Mouse (Mus musculus) Muller cell, postnatal 12 days (primary cell): ENCODE measurements at regions not wholly inside any gene's neighbourhood (a gene's known extent, or its start where the extent isn't known, plus 50 kb on each side); places are given as distances from the start of the nearest gene placed in this dataset.
A peak's percentile ranks its signal among the peaks of the same experiment; 100 is the strongest.

Experiments used
- DNase-seq: peaks from one replicate; pipeline ENCODE4 v3.0.0-alpha.2; 2015; ENCODE audit errors: inconsistent ontology term

- DNase-seq: no peak
These were observed 281.4 kb downstream of the En1 start for GRCm38 (mm10) chr1:120883632-120884031.

- peak; percentile 60 for DNase-seq
These were observed 308.6 kb downstream of the En1 start for GRCm38 (mm10) chr1:120910801-120911200.

DNA sequence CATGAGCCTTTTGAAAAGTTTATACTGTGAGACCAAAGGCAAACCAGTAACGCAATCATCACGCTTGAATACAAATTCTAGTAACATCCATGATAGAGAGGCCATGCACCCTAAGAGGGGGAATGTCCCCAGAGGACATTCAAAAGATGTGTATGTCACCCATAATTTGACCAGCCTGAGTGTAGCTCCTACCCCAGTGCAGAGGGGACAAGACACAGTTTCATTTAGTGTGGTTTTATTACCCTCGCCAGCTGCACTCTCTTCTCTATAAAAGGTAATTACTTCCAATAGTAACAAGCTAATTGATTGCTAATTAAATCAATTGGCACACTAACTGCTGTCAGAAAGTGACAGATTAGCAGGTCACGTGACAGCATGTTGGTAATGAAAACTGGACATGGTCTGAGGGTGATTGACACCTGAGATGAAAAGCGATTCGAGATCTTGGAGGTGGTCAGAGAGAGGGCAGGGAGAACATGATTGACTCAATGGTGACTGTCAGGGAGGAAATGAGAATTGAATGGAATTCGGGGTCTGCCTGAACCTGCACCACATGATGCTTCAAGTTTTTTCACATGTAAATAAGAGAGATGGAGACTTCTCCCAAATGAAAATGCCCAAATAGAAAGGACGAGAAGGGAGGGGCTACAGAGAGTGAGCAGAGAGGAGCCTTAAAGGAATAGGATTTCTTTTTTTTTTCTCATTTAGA lies 309.9 kb downstream of the En1 start:
- DNase-seq: no peak

GRCm38 (mm10) chr1:120921540-120921939 lies 319.3 kb downstream of the En1 start:
- DNase-seq: no peak

DNA sequence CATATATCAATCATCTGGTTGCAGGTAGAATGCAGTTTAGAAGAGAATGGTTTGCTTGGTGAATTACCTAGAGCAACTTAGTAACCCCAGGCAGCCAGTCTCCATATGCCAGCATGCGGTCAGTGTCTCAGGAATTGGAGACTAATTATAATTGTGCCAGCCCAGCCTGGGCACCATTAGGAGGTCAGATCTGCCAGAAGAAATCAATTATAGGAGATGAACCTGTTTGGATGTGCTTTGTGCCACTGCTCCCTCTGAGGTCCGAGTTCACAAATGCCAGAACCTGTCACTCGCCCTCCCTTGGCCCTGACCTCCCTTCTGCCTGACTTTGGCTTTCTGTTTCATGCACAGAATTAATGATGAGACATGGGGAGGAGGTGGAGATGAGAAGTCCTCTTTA lies 323.1 kb downstream of the En1 start:
- peak; percentile 8 for DNase-seq

GRCm38 (mm10) chr1:120930141-120930540 lies 327.9 kb downstream of the En1 start:
- DNase-seq: no peak

- DNase-seq: no peak
These were observed 333.1 kb downstream of the En1 start for GRCm38 (mm10) chr1:120935321-120935720.

- DNase-seq: no peak
These were observed 341.5 kb downstream of the En1 start for GRCm38 (mm10) chr1:120943711-120944110.

- DNase-seq: no peak
These were observed 344.1 kb downstream of the En1 start for GRCm38 (mm10) chr1:120946349-120946748.

- peak; percentile 40 for DNase-seq
These were observed 359.0 kb downstream of the En1 start for GRCm38 (mm10) chr1:120961235-120961634.

DNA sequence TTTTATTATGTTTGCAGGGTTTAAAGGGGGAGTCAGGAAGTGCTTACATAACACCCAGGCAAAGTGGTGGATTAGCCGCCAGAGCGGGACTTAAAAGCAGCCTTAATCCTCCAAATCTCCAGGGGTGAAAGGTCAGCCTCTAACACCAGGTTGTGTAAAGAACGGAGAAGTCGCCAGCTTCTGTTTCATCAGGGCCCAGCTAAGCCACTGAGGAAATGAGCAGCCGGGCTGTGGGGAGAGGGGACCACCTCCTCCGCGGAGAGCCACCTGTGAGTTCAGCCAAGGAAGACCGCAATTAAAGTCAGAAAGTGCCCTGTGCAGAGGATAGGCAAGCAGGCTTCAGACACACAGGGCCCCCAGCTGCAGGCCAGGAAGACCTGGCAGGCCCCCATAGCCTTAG lies 359.8 kb downstream of the En1 start:
- DNase-seq: no peak

GRCm38 (mm10) chr1:120963477-120964178 lies 361.4 kb downstream of the En1 start:
- DNase-seq: peak; percentile 17

GRCm38 (mm10) chr1:120964179-120964517 lies 361.9 kb downstream of the En1 start:
- peak; percentile 6 for DNase-seq

DNA sequence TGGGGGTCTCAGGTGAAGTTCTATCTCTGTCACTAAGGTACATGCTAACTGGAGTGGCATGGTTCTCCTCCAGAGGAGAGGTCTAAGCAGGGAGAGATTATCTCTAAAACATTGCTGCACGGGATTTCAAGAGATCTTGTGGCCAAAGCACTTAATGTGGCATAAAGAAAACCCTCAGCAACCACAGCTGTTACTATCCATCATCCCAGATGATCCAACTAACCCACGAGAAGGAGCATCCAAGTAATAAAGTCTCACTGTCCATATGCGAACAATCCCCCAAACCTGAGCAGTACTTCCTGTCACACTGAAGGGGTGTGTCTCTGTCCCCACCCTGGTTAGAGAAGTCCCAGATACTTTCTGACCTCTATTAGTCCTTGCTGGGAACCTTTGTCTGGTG lies 363.9 kb downstream of the En1 start:
- DNase-seq: no peak

- DNase-seq: peak; percentile 48
These were observed 357.7 kb downstream of the Insig2 start for GRCm38 (mm10) chr1:120974661-120975060.

DNA sequence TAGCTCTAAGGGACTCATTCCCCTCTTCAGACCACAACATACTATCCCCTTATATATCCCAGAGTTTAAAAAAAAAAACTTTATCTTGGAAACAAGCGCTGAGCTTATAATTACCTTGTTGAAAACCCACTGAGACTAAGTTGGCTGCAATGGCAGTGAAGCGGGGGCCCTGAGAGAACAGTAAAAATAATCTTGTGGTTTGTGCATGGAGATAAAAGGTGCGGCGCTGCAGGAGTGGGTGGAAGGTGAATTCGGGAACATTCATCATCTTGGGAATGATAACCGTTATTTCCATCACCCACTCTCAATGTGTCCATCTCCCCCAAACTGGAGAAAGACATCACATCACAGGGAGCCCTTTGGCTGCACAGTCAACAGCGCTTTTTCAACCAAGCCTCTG lies 327.9 kb downstream of the Insig2 start:
- no peak for DNase-seq

GRCm38 (mm10) chr1:121005198-121005597 lies 327.2 kb downstream of the Insig2 start:
- no peak for DNase-seq

DNA sequence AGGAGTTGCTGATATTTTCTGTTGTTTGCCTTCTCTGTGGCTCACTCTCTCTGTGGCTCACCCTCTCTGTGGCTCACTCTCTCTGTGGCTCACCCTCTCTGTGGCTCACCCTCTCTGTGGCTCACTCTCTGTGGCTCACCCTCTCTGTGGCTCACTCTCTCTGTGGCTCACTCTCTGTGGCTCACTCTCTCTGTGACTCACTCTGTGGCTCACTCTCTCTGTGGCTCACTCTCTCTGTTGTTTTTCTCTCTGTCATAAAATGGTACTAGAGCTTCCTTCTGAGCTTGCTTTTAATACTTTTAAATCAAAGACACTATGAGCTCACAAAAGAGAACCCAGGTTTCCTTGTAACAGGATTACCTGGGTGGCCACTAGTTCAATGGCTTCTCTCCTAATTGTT lies 320.3 kb downstream of the Insig2 start:
- DNase-seq: no peak

DNA sequence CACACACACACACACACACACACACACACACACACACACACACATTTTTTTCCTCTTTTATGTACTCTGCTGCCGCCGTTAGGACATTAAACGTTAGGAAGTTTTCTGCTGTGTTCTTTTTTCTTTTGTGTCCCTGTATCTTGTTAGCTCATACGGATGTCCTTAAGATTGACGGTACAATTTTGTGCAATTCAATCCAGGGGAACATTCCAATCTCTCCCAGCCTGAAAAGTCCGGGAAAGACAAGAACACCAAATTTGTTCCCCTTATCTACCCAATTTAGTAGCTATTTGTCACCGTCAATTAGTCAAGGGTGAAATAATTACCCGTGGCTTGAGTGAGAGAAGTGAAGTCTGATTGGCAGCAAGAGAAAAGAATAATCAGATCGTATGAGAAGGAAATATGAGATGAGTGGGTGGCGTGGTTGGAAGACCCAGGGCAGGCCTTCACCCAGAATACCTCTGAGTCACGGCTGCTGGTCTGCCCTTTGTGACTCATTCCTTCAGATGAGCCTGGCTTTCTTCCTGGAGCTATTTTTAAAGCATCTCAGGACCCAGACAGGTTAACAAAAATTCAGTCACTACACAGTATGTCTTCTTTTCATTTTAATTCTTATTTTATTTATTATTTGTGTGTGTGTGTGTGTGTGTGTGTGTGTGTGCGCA lies 318.4 kb downstream of the Insig2 start:
- DNase-seq: peak; percentile 89

DNA sequence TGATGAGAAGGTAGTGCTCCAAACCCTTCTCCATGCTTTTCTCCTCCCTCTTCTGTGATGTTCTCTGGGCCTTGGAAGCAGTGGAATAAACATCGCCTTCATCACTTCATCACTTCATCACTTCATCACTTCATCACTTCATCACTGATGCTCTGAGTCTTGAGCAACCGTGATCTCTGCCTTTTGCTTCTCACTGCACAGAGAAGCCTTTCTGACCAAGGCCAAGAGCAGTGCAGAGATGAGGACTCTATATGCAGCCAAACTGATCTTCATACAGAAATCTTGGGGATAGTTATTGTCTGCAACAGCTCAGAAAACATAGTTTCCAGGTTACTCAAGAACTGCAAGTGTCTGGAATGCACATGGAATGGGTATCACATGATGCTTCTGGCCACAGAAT lies 303.0 kb downstream of the Insig2 start:
- DNase-seq: peak; percentile 25

DNA sequence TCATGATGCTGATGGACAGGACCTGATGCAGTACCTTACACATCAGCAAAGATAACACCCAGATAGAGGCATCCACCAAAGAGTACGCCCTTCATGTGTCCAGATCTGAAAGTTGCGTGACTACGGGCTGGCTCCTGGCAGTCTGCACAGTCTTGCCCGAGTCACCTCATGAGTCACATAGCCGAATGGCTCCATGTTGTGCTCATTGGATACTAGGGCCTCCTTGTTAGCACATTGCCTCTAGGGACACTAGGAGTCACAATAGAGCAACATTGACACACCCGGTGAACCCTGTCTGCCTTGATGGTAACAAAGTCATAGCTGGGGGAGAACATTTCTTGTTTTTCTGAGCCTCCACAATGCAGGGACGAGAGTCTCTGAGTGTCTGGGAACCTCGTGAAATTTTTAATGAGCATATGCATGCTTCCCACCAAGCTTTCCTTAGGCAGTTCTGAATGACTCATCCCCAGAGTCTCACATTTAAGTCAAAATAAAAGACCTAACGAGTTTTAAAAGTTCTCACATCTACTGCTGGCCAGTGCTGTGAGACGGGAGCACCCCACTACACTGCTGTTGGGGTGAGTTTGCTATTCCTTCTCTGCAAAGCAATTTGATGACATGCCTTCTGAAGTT lies 297.5 kb downstream of the Insig2 start:
- DNase-seq: no peak

DNA sequence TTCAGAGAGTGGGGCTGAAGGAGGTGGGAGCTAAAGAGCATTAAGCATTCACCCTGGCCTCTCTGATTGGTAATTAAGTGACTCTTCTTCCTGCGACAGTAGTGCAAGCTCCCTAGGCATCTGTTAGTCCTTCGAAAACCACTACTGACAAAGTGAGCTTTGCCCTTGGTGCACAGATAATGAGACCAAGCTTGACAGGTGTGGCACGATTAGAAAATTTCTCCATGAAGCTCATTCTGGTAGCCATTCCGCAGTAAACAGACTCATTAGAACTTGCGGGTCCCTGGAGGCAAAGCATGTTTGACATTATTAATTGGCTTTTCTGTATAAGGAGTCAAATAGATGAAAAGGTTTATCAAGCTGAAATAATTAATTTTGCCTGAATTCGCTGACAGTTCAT lies 285.8 kb downstream of the Insig2 start:
- DNase-seq: peak; percentile 29

GRCm38 (mm10) chr1:121047406-121047805 lies 285.0 kb downstream of the Insig2 start:
- peak; percentile 28 for DNase-seq
